Mouse (Mus musculus) hindbrain, postnatal 0 days (tissue): ENCODE data around the gene Begain. TPM values are rescaled to one million over a fixed set of nuclear protein-coding genes. Genes with fewer than 3 reads are reported as not detected.

Source experiments
- ATAC-seq: fragments of 200-750 bp; cut with Nextera tagmentation; 2 replicates; pipeline ENCODE4 v1.8.0; 2017; ENCODE audit warnings: mild to moderate bottlenecking, moderate TSS enrichment, moderate library complexity
- DNase-seq: peaks from one replicate; pipeline ENCODE4 v3.0.0-alpha.2; 2015; ENCODE audit warnings: low spot score
- H3K27ac ChIP-seq: fragments of 300-500 bp; sonication (generic); 2 replicates; pipeline ENCODE4 v1.5.1; 2014; ENCODE audit warnings: mild to moderate bottlenecking
- H3K27me3 ChIP-seq: fragments of 300-500 bp; sonication (generic); 2 replicates; pipeline ENCODE4 v1.6.1; 2014; ENCODE audit warnings: low read length, mixed read lengths; ENCODE audit not compliant: insufficient read depth
- H3K36me3 ChIP-seq: fragments of 300-500 bp; sonication (generic); 2 replicates; pipeline ENCODE4 v1.6.1; 2014; ENCODE audit warnings: low read length, mixed read lengths; ENCODE audit not compliant: insufficient read depth
- H3K4me1 ChIP-seq: fragments of 300-500 bp; sonication (generic); 2 replicates; pipeline ENCODE4 v1.6.1; 2014; ENCODE audit warnings: antibody characterized with exemption, low read length, mixed read lengths; ENCODE audit not compliant: insufficient read depth
- H3K4me2 ChIP-seq: fragments of 300-500 bp; sonication (generic); 2 replicates; pipeline ENCODE4 v1.6.1; 2014; ENCODE audit warnings: low read depth, mild to moderate bottlenecking, low read length, moderate library complexity, mixed read lengths
- H3K4me3 ChIP-seq: fragments of 300-500 bp; sonication (generic); 2 replicates; pipeline ENCODE4 v1.5.1; 2014; ENCODE audit warnings: low read length
- H3K9ac ChIP-seq: fragments of 300-500 bp; sonication (generic); replicated peaks from 2 replicates; pipeline ENCODE4 v1.6.1; 2014; ENCODE audit warnings: mild to moderate bottlenecking, low read length, moderate library complexity, mixed read lengths
- H3K9me3 ChIP-seq: fragments of 300-500 bp; sonication (generic); 2 replicates; pipeline ENCODE4 v1.6.1; 2016; ENCODE audit warnings: low read length, mixed read lengths
- CTCF ChIP-seq: IDR thresholded peaks from 2 replicates; pipeline ENCODE4 v1.5.1; 2016; ENCODE audit warnings: antibody characterized with exemption, control low read depth, low read depth
- WGBS: fragments of 180-500 bp; shearing (Covaris S2); extraction: QIAGEN DNeasy Blood & Tissue Kit; methylation state at CpG from one replicate; pipeline ENCODE4 v1.1.7; 2014; 5-methylcytosine and 5-hydroxymethylcytosine counted together
- polyA plus RNA-seq: library from polyadenylated mRNA; unstranded; fragments of >200 nt; fragmentation: Nextera tagmentation; extraction: Ambion mirVana; gene quantifications from 2 replicates; pipeline ENCODE4 v1.2.1, GENCODE M21; 2015
- total RNA-seq: library from RNA; depleted of rRNA; stranded (reverse); fragments of >200 nt; gene quantifications from 2 replicates; pipeline ENCODE4 v1.2.3, GENCODE M21; 2014

Begain gene
- total and polyA plus RNA-seq, 2 experiments from 2014 or later: 22.4 to 76.9 TPM

GRCm38 (mm10) chr12:109057736-109058135 is 10.3 kb downstream of the Begain start:
- ATAC-seq: no peak
- WGBS: 89% methylated on average over 4 of the region's 4 CpGs

GRCm38 (mm10) chr12:109053020-109053806 is 14.8 kb downstream of the Begain start:
- under 1% methylated on average over 88 of the region's 105 CpGs for WGBS
- H3K4me3 ChIP-seq: peak overlapping the region; percentile 52
- ATAC-seq: no peak

More at GRCm38 (mm10) chr12:109057736-109058135, 10.3 kb downstream of the Begain start:
- H3K36me3 ChIP-seq: no peaks in the 10 kb centered on the region
- H3K9ac ChIP-seq: no peak overlapping the region
- no peak overlapping the region for H3K27ac ChIP-seq
- no peaks in the 10 kb centered on the region for H3K9me3 ChIP-seq
- no peak overlapping the region for H3K4me3 ChIP-seq
- DNase-seq: no peak
- no peaks in the 10 kb centered on the region for H3K4me1 ChIP-seq
- TF ChIP-seq CTCF: no peak
- no peak overlapping the region for H3K4me2 ChIP-seq
- peaks cover 18% of the 10 kb centered on the region; the same call in 1 of the 2 replicates for H3K27me3 ChIP-seq

GRCm38 (mm10) chr12:109049949-109050348 is 18.1 kb downstream of the Begain start:
- no peak for ATAC-seq
- no peaks in the 10 kb centered on the region for H3K9me3 ChIP-seq
- H3K4me1 ChIP-seq: no peaks in the 10 kb centered on the region; the same call in 1 of the 2 replicates
- WGBS: 88% methylated on average over 4 of the region's 4 CpGs
- no peak for DNase-seq
- H3K36me3 ChIP-seq: no peaks in the 10 kb centered on the region
- H3K9ac ChIP-seq: no peak overlapping the region
- no peak overlapping the region for H3K4me2 ChIP-seq
- peaks cover 41% of the 10 kb centered on the region for H3K27me3 ChIP-seq
- H3K27ac ChIP-seq: no peak overlapping the region
- no peak for TF ChIP-seq CTCF
- H3K4me3 ChIP-seq: no peak overlapping the region

More at GRCm38 (mm10) chr12:109053020-109053806, 14.8 kb downstream of the Begain start:
- no peak for DNase-seq
- Histone ChIP-seq H3K4me1 (no peaks in the 10 kb centered on the region; the same call in 1 of the 2 replicates), H3K9ac (peak overlapping the region; percentile 51), H3K4me2 (peak overlapping the region; percentile 95), H3K27ac (no peak overlapping the region), H3K36me3 (no peaks in the 10 kb centered on the region), H3K27me3 (peaks cover 41% of the 10 kb centered on the region), H3K9me3 (no peaks in the 10 kb centered on the region)
- no peak for TF ChIP-seq CTCF

- Histone ChIP-seq H3K27ac (no peak overlapping the region), H3K9me3 (no peaks in the 10 kb centered on the region), H3K4me2 (no peak overlapping the region), H3K4me3 (no peak overlapping the region), H3K27me3 (peaks cover 2% of the 10 kb centered on the region; the same call in 1 of the 2 replicates), H3K4me1 (no peaks in the 10 kb centered on the region), H3K36me3 (no peaks in the 10 kb centered on the region), H3K9ac (no peak overlapping the region)
- ATAC-seq (no peak), DNase-seq (no peak)
- TF ChIP-seq CTCF: no peak
- WGBS: 71% methylated on average over 7 of the region's 7 CpGs
These were observed 22.4 kb downstream of the Begain start for GRCm38 (mm10) chr12:109045581-109045980.

- H3K27ac ChIP-seq: no peak overlapping the region
- no peaks in the 10 kb centered on the region for H3K9me3 ChIP-seq
- H3K4me3 ChIP-seq: no peak overlapping the region
- 28% methylated on average over 5 of the region's 5 CpGs for WGBS
- peak; percentile 73 for TF ChIP-seq CTCF
- no peaks in the 10 kb centered on the region for H3K4me1 ChIP-seq
- no peaks in the 10 kb centered on the region for H3K36me3 ChIP-seq
- DNase-seq: peak; percentile 35
- H3K9ac ChIP-seq: no peak overlapping the region
- ATAC-seq: peak; percentile 27; the same call in 1 of the 2 replicates
- H3K27me3 ChIP-seq: no peaks in the 10 kb centered on the region
- no peak overlapping the region for H3K4me2 ChIP-seq
These were observed 23.5 kb downstream of the Begain start for GRCm38 (mm10) chr12:109044497-109044896.

GRCm38 (mm10) chr12:109039311-109039710 is 28.7 kb downstream of the Begain start:
- H3K27me3 ChIP-seq: no peaks in the 10 kb centered on the region
- DNase-seq: peak; percentile 34

More at GRCm38 (mm10) chr12:109039311-109039710, 28.7 kb downstream of the Begain start:
- Histone ChIP-seq H3K36me3 (no peaks in the 10 kb centered on the region), H3K4me2 (no peak overlapping the region), H3K9ac (no peak overlapping the region), H3K4me3 (no peak overlapping the region), H3K4me1 (peaks cover 9% of the 10 kb centered on the region; the same call in 1 of the 2 replicates), H3K9me3 (no peaks in the 10 kb centered on the region), H3K27ac (no peak overlapping the region)
- 55% methylated on average over 7 of the region's 7 CpGs for WGBS
- ATAC-seq: no peak
- TF ChIP-seq CTCF: no peak
